Mouse (Mus musculus) layer of hippocampus, adult 9-11 months (tissue): Measurements from ENCODE around the gene Miox.
A peak's percentile ranks its signal among the peaks of the same experiment; 100 is the strongest.

Experiments used
- DNase-seq: peaks from one replicate; pipeline ENCODE4 v3.0.0; 2022

Miox gene

GRCm38 (mm10) chr15:89373027-89373761 lies 39.0 kb downstream of the Miox start:
- DNase-seq: peak; percentile 88

- peak; percentile 93 for DNase-seq
Measured at GRCm38 (mm10) chr15:89373762-89374248, 39.6 kb downstream of the Miox start, which contains the start of gene Sco2. TSS of gene Sco2 (minus strand) at chr15:89373846.

- DNase-seq: no peak
Measured at GRCm38 (mm10) chr15:89374340-89374739, 40.1 kb downstream of the Miox start.

GRCm38 (mm10) chr15:89374801-89375534 lies 40.8 kb downstream of the Miox start:
- no peak for DNase-seq

- DNase-seq: no peak
Measured at GRCm38 (mm10) chr15:89376040-89376439, 41.8 kb downstream of the Miox start.

- no peak for DNase-seq
Measured at GRCm38 (mm10) chr15:89376957-89377356, 42.8 kb downstream of the Miox start, which contains the start of gene Tymp. TSS of gene Tymp (minus strand) at chr15:89377039.

GRCm38 (mm10) chr15:89377362-89377761 lies 43.2 kb downstream of the Miox start:
- DNase-seq: no peak

GRCm38 (mm10) chr15:89377938-89378828 lies 44.0 kb downstream of the Miox start:
- DNase-seq: no peak

- DNase-seq: no peak
Measured at GRCm38 (mm10) chr15:89378831-89379401, 44.7 kb downstream of the Miox start, which contains the start of gene Odf3b. TSS of gene Odf3b (minus strand) at chr15:89379282.

GRCm38 (mm10) chr15:89379429-89379828 lies 45.2 kb downstream of the Miox start:
- no peak for DNase-seq

- no peak for DNase-seq
Measured at GRCm38 (mm10) chr15:89384617-89385016, 50.4 kb downstream of the Miox start, which contains the start of gene Klhdc7b. TSS of gene Klhdc7b (plus strand) at chr15:89384917.
